Mouse (Mus musculus): ENCODE measurements at regions not wholly inside any gene's neighbourhood (a gene's known extent, or its start where the extent isn't known, plus 50 kb on each side); places are given as distances from the start of the nearest gene placed in this dataset.

DNA sequence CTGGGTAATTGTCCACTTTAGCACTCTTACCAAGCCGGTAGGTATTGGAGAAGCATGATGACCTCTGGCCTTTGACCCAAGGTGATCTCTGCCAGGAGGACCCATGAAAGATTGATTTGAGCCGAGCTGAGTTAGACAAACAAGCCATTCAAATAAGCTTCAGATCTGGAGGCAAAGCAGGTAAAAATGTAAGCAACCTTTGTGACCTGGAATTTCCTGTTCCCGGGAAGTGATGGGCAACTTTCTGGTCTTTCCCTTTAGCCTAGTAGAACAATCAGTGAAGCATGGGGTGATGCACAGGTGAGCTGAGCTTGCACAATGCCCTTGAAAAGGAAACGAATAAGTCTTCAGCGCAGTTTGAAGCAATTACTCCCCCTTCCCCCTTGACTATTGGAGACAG lies 127.0 kb downstream of the Mycn start:
- no peak for DNase-seq

DNA sequence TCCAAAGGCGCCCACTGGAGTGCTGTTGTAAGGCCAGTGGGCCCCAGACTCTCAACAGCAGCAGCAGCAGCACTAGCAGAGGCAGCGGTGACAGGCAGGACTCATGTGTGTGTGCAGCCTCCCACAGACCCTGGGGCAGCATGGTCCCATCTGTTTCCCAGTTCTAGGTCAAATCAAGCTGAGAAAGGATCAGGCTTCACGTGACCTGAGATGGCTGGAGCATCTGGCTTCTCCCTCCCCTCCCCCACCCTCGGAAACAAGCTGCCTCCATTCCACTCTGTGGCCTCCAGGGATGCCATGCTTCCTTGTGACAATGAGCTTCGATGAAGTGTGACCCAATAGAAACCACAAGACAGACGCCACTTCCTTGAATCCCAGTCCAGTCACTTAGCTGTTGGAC lies 128.8 kb downstream of the Mycn start:
- no peak for DNase-seq

DNA sequence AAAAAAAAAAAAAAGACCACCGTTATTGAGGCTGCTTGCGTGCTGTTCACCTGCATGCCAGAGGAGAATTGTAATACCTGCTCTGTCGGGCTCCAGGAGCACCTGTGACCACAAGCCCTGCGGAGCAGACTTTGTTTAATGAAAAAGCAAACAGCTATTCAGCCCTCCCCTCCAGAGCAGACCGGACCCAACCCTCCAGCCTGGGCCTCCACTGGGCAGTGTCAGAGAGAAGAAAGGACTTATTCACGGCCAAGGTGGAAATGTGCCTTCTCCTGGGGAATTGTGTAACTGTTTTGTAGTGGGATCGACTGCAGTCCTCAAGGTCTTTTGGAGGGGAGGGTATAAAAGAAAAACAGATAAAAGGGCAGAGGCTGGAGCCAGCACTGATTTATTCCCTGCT lies 130.8 kb downstream of the Mycn start:
- peak; percentile 61 for DNase-seq

- peak; percentile 79 to 86 for DNase-seq
Observed at GRCm38 (mm10) chr12:12810159-12810885, 131.4 kb downstream of the Mycn start.

GRCm38 (mm10) chr12:12808120-12808519 lies 133.6 kb downstream of the Mycn start:
- no peak for DNase-seq

DNA sequence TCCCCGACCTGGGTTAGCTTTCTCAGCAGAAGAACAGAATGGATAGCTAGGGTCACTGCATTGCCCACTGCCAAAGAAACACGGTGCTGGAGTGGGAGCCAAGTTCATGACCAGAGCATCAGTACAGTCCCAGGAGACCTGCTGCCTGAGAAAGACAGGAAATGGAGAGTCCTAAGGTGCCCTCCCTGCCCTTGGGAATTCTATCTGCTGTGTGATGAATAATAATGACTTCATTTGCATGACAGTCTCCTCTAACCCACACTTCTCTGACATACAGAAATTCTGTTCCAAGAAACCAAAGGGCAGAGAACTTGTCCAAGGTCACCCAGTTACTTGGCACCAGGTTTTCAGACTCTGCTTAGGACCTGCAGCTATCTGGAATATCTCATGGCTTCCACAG lies 138.1 kb downstream of the Mycn start:
- no peak for DNase-seq

DNA sequence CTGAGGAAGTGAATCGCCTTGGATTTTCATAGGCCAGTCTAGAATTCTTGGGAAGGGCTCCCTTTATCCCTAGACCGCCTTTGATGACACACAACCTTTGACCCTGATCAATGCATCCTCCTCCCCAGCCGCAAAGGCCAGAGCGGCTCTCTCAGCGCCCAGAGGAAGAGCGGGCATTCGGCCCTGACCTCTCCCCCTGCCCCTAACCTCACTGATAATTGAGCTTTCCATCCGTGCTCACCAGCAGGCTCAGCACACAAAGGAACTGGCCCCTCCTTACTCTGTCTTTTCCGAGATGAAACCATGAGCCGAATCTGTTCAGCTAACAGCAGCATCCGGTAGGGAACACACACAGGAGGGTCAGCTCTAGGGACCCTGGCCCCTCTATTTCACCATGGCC lies 139.3 kb downstream of the Mycn start:
- DNase-seq: no peak

- no peak for DNase-seq
Observed at GRCm38 (mm10) chr12:12801700-12802099, 140.0 kb downstream of the Mycn start.

DNA sequence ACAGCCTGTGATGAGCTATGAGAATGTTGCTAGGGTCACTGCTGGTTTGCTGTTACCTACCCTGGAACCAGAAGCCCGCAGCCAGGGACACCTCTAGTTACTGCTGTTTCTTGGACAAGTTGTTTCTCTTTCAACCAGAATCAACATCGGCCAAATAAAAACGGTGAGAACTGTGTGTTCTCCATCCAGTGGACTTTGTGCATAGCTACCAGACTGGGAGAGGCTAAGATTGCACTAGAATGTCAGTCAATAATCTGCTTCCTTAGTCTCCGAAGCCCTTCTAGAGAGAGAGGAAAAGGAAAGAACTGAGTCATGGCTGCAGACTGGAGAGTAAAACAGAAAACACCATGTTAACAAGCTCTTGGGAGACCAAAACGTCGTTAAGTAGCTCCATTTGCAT lies 141.6 kb downstream of the Mycn start:
- DNase-seq: no peak

DNA sequence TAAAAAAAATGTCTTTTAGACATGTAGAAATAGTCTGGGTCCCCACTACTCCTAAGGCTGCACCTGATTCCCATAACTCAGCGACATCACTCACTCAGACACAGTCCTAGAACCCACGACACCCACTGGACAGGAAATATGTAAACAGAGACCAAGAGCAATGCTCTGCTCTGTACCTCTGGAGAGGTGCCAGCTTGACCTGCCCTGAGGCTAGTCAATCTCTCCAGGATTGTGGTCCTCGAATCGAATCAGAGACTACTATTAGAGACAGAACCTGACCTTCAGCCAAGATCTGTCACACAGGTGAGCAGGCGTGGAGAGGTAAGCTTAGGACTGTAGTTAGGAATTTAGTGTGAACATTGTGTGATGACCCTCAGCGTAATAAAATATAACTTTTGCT lies 152.7 kb downstream of the Mycn start:
- DNase-seq: no peak

GRCm38 (mm10) chr12:12788263-12788852 lies 153.4 kb downstream of the Mycn start:
- DNase-seq: no peak

DNA sequence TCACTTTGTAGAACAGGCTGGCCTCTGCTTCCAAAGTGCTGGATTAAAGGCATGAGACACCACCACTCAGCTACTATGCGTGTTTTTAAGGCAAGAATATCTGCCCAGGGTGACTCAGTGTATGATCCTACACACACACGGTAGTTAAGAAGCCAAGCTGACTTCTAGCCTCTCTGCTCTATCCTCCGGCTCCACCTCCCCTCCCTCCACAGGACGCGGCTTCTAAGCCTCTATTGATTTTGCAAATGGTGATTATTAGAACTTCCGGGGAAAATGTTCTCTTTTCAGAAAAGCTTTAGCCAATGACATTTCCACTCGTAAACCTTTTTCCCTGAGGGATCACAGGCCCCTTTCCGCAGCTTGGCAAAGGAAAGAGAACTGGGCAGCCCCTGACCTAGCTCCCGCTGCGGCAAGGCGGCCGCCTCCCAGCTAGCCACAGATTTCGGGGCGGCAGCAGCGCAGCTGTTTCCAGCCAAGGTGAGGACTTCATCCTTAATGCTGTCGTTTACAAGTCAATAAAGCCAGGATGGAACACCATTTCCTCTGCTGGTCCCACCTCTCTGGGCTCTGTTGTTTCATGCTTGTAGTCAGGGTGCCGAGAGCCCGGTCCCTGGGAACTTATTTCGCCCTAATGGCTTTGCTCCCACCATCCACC lies 154.0 kb downstream of the Mycn start:
- DNase-seq: no peak

- no peak for DNase-seq
Observed at GRCm38 (mm10) chr12:12787161-12787560, 154.6 kb downstream of the Mycn start.

- no peak for DNase-seq
Observed at GRCm38 (mm10) chr12:12783699-12784605, 157.8 kb downstream of the Mycn start.

DNA sequence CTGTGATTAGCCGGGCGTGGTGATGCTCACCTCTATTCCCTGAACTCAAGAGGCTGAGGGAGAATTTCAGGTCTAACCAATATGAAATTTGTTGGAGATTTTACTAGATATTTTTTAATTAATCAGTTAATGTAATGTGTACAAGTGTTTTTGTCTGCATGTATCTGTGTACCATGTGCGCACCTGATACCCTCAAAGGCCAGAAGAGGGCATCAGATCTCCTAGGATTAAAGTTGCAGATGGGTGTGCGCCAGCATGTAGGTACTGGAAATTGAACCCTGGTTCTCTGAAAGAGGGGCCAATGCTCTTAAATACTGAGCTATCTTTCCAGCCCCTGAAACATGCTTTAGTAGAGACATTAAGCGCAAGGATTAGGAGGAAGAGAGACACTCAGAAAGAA lies 160.2 kb downstream of the Mycn start:
- no peak for DNase-seq

GRCm38 (mm10) chr12:12778563-12779256 lies 163.0 kb downstream of the Mycn start:
- DNase-seq: no peak

DNA sequence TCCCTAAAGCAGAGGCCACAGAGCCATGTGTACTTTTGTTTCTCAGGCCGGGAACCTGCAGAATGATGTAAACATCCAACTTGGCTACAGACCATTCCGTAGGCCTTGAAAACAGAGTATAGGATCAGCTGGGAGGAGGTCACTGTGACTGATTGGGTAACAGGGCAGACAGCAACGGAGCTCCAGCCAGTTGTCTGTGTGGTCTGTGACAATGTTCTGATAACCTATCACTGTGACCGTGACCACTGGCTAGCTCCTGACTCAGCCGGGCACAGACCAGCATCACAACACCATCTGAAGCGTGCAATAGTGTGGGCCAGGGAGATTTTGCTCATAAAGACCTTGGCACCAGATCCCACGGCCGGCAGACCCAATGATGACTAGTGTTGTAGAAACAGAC lies 164.3 kb downstream of the Mycn start:
- DNase-seq: no peak

GRCm38 (mm10) chr12:12776783-12777182 lies 164.9 kb downstream of the Mycn start:
- DNase-seq: no peak

DNA sequence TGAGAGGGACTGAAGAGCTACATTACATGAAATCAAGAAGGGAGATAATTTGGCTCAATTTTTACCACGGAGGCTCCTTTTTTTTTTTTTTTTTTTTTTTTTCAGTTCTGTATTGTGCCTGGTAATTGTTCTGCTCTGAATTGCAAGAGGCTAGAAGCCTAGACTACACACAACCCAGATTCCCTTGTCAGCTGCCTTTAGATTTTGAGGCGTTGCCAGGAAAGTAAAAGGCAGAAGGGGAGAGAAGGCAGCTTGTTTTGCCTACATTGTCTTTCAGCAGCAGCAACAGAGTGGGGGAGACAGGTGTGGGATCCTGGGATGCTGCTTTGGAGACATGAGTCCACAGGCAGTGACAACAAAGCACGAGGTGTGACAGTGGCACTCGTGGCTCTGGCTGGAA lies 170.7 kb downstream of the Mycn start:
- DNase-seq: no peak

DNA sequence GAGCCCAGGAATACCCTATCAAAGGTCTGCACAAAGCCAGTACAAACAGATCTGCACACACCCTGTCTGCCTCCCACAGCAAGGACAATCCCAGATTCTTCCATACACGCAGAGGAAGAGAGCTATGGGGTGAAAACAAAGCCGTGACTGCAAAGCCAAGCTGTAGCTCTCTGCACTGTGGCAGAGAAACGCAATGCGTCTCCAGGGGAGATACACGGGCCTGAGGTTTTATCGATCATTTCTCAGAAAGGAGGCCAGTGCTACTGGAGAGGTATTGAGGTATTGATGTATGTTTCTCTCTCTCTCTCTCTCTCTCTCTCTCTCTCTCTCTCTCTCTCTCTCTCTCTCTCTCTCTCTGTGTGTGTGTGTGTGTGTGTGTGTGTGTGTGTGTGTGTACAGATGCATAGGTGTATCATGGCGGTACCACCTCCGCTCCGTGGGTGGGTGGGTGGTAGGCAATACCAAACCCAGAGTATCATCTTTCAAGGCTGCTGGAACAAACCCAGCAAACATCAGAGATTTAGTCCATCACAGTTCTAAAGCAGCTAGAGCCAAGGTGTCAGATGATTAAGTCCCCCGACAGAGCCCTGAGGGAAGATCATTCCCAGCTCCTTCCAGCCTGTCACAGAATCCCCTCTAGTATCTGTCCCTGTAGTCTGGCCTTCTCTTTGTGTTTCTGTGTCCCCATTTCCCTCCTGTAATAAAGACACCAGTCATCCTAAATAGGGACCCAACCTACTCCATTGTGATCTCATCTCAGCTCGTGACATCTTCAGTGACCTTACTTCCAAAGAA lies 175.0 kb downstream of the Mycn start:
- DNase-seq: no peak

GRCm38 (mm10) chr12:12765490-12766058 lies 176.1 kb downstream of the Mycn start:
- no peak for DNase-seq

Measured in lung, adult 18-20 months (tissue).